Mouse (Mus musculus) ZHBTc4 (cell line): ENCODE results near the gene Tex101.
"Not testable (repeated sequence)": the region's sequence is repeated elsewhere in the genome, so short reads cannot be mapped to it uniquely, and the experiment has no call there.

Experiments
- DNase-seq: peaks from one replicate; pipeline ENCODE4 v3.0.0-alpha.2; 2011; ENCODE audit warnings: low read depth, low spot score

Tex101 gene

GRCm38 (mm10) chr7:24676575-24676974 lies at the start of gene Tex101:
Gene Tex101, minus strand, starts transcription at chr7:24676675.
- DNase-seq = no peak

- no peak for DNase-seq
Measured at GRCm38 (mm10) chr7:24715039-24715438, 38.6 kb upstream of the Tex101 start.

GRCm38 (mm10) chr7:24708832-24709292 lies 32.4 kb upstream of the Tex101 start, which contains the start of gene BC049730:
Gene BC049730, plus strand, starts transcription at chr7:24709242.
- DNase-seq = no peak

- not testable (repeated sequence) for DNase-seq
Measured at GRCm38 (mm10) chr7:24702841-24703240, 26.4 kb upstream of the Tex101 start.

GRCm38 (mm10) chr7:24697891-24698290 lies 21.4 kb upstream of the Tex101 start:
- DNase-seq = peak; percentile 47

- DNase-seq = not testable (repeated sequence)
Measured at GRCm38 (mm10) chr7:24692693-24693092, 16.2 kb upstream of the Tex101 start.

GRCm38 (mm10) chr7:24687519-24687918 lies 11.0 kb upstream of the Tex101 start:
- DNase-seq = not testable (repeated sequence)

GRCm38 (mm10) chr7:24684121-24684520 lies 7.6 kb upstream of the Tex101 start:
- peak; percentile 56 for DNase-seq

- peak; percentile 68 for DNase-seq
Measured at GRCm38 (mm10) chr7:24671944-24672439, 4.5 kb downstream of the Tex101 start.

GRCm38 (mm10) chr7:24664959-24665358 lies 11.5 kb downstream of the Tex101 start:
- DNase-seq = no peak

GRCm38 (mm10) chr7:24664301-24664700 lies 12.2 kb downstream of the Tex101 start:
- peak; percentile 45 for DNase-seq

- DNase-seq = peak; percentile 87
Measured at GRCm38 (mm10) chr7:24662575-24662974, 13.9 kb downstream of the Tex101 start.

GRCm38 (mm10) chr7:24661118-24661904 lies 15.2 kb downstream of the Tex101 start:
- DNase-seq = no peak

GRCm38 (mm10) chr7:24659737-24660357 lies 16.6 kb downstream of the Tex101 start:
- DNase-seq = peak; percentile 26

- DNase-seq = peak; percentile 79
Measured at GRCm38 (mm10) chr7:24653681-24654080, 22.8 kb downstream of the Tex101 start.

GRCm38 (mm10) chr7:24646486-24646885 lies 30.0 kb downstream of the Tex101 start:
- no peak for DNase-seq

GRCm38 (mm10) chr7:24644996-24645395 lies 31.5 kb downstream of the Tex101 start:
- DNase-seq = no peak

GRCm38 (mm10) chr7:24644492-24644891 lies 32.0 kb downstream of the Tex101 start:
- no peak for DNase-seq

GRCm38 (mm10) chr7:24642491-24642890 lies 34.0 kb downstream of the Tex101 start:
- DNase-seq = peak; percentile 80

- no peak for DNase-seq
Measured at GRCm38 (mm10) chr7:24640450-24640849, 36.0 kb downstream of the Tex101 start.

- DNase-seq = peak; percentile 56
Measured at GRCm38 (mm10) chr7:24638026-24638856, 38.2 kb downstream of the Tex101 start.

GRCm38 (mm10) chr7:24637046-24637445 lies 39.4 kb downstream of the Tex101 start:
- peak; percentile 25 for DNase-seq
